ENCODE assay signal across 23 mouse cellular contexts in genomic region chr7:97208811-97209549, GRCm38 (mm10).
DNase-seq lines count a peak whose midpoint lies in the region; ATAC-seq lines count a peak whose summit lies in the region.
"Had no signal": no experiment of that assay in that cellular context is flagged by ENCODE, and none has a peak within 500 bp of the region (broad histone marks: within the 10 kb centered on the region; RNA-seq: fewer than 3 reads in every experiment).

No protein-coding gene starts in this region.

- no peak for DNase-seq in heart, embryonic 10.5 days (ENCODE audit: low spot score)
- DNase-seq in heart, postnatal 36 days, result no peak
- DNase-seq in liver, embryonic 11.5 days (ENCODE audit: low spot score), result no peak
- no peak for DNase-seq in liver
- DNase-seq in liver, embryonic 13.5 days, result no peak
- no peak for DNase-seq in thymus, postnatal 14 days
- DNase-seq in forebrain, embryonic 14.5 days (ENCODE audit: low spot score), result no peak
- DNase-seq in forebrain, embryonic 11.5 days (ENCODE audit: low spot score), result no peak
- DNase-seq: B cell, adult 2 months; cerebellum, adult 9-10 months; embryo, embryonic 11 days; forebrain, postnatal 0 days; gastrocnemius, postnatal 36 days; kidney, postnatal 10 days; layer of hippocampus, postnatal 36 days; left cerebral cortex, postnatal 4 days; right cerebral cortex, adult 18-20 months; spleen, adult 18-20 months; thymus, postnatal 36 days had no signal

- intact Hi-C loops in heart, postnatal 36 days (cut with DNase I), result loop anchor here (5.0 kb wide), 1 partner anchor 127 kb away; the partner anchor contains the start of gene Gab2

- H3K27ac ChIP-seq in heart, embryonic 10.5 days, result peak overlapping the region; percentile 36; the same call in 1 of the 2 replicates
- peak overlapping the region; percentile 66 for H3K27ac ChIP-seq in liver, embryonic 11.5 days (ENCODE audit: low read depth, low read length)
- peak overlapping the region; percentile 88 for H3K27ac ChIP-seq in liver, embryonic 13.5 days
- H3K27ac ChIP-seq in forebrain, embryonic 14.5 days (ENCODE audit: low read depth, low read length), result no peak overlapping the region
- no peak overlapping the region for H3K27ac ChIP-seq in forebrain, embryonic 11.5 days (ENCODE audit: low read depth, low read length)
- H3K27ac ChIP-seq: hindbrain, embryonic 13.5 days; lung, embryonic 15.5 days; stomach, postnatal 0 days had no signal

- H3K9ac ChIP-seq in liver, embryonic 11.5 days (ENCODE audit: low read depth, low read length), result no peak overlapping the region
- peak overlapping the region; percentile 44 for H3K9ac ChIP-seq in liver, embryonic 13.5 days
- no peak overlapping the region for H3K9ac ChIP-seq in forebrain, embryonic 14.5 days (ENCODE audit: low read length)
- no peak overlapping the region for H3K9ac ChIP-seq in forebrain, embryonic 11.5 days (ENCODE audit: low read length)
- H3K9ac ChIP-seq: forebrain, postnatal 0 days; hindbrain, embryonic 13.5 days; lung, embryonic 15.5 days had no signal

- WGBS in heart, embryonic 10.5 days, result 63% methylated on average over 1 of the region's 1 CpGs
- 41% methylated on average over 1 of the region's 1 CpGs for WGBS in liver, embryonic 11.5 days
- 18% methylated on average over 1 of the region's 1 CpGs for WGBS in liver, embryonic 13.5 days (ENCODE audit: insufficient replicate concordance)
- 86% methylated on average over 1 of the region's 1 CpGs for WGBS in forebrain, embryonic 14.5 days
- WGBS in forebrain, embryonic 11.5 days, result 85% methylated on average over 1 of the region's 1 CpGs

- H3K9me3 ChIP-seq in heart, embryonic 10.5 days, result no peaks in the 10 kb centered on the region
- no peaks in the 10 kb centered on the region for H3K9me3 ChIP-seq in liver, embryonic 11.5 days (ENCODE audit: control insufficient read depth, low read length)
- H3K9me3 ChIP-seq in liver, embryonic 13.5 days (replicated peaks), result no peaks in the 10 kb centered on the region
- no peaks in the 10 kb centered on the region for H3K9me3 ChIP-seq in forebrain, embryonic 14.5 days (replicated peaks; ENCODE audit: control insufficient read depth, low read length)
- H3K9me3 ChIP-seq in forebrain, embryonic 11.5 days (ENCODE audit: control insufficient read depth, low read length), result no peaks in the 10 kb centered on the region
- H3K9me3 ChIP-seq: hindbrain, embryonic 13.5 days; lung, embryonic 15.5 days; megakaryocyte, embryonic 14.5 days had no signal

- H3K36me3 ChIP-seq in heart, embryonic 10.5 days, result no peaks in the 10 kb centered on the region
- no peaks in the 10 kb centered on the region for H3K36me3 ChIP-seq in liver, embryonic 11.5 days (ENCODE audit: control insufficient read depth, insufficient read depth, low read length)
- no peaks in the 10 kb centered on the region for H3K36me3 ChIP-seq in liver, embryonic 13.5 days
- H3K36me3 ChIP-seq in forebrain, embryonic 14.5 days (ENCODE audit: control insufficient read depth, insufficient read depth, low read length), result no peaks in the 10 kb centered on the region
- no peaks in the 10 kb centered on the region for H3K36me3 ChIP-seq in forebrain, embryonic 11.5 days (ENCODE audit: control insufficient read depth, insufficient read depth, low read length)
- H3K36me3 ChIP-seq: hindbrain, embryonic 13.5 days; lung, embryonic 15.5 days had no signal

- peaks cover 16% of the 10 kb centered on the region for H3K4me1 ChIP-seq in heart, embryonic 10.5 days
- H3K4me1 ChIP-seq in liver, embryonic 11.5 days (replicated peaks; ENCODE audit: control insufficient read depth, insufficient read depth, low read length), result peaks cover 18% of the 10 kb centered on the region
- H3K4me1 ChIP-seq in liver, embryonic 13.5 days (replicated peaks), result peaks cover 65% of the 10 kb centered on the region
- no peaks in the 10 kb centered on the region for H3K4me1 ChIP-seq in forebrain, embryonic 14.5 days (ENCODE audit: control insufficient read depth, insufficient read depth, low read length)
- no peaks in the 10 kb centered on the region for H3K4me1 ChIP-seq in forebrain, embryonic 11.5 days (replicated peaks; ENCODE audit: control insufficient read depth, insufficient read depth, low read length)
- H3K4me1 ChIP-seq: hindbrain, embryonic 13.5 days; lung, embryonic 15.5 days had no signal

- peak; percentile 78 for ATAC-seq in liver, embryonic 11.5 days (replicated peaks; ENCODE audit: low FRiP score)
- ATAC-seq in liver, embryonic 13.5 days (ENCODE audit: low read depth), result peak; percentile 77
- no peak for ATAC-seq in forebrain, embryonic 14.5 days
- no peak for ATAC-seq in forebrain, embryonic 11.5 days (replicated peaks; ENCODE audit: low FRiP score)
- ATAC-seq: forebrain, postnatal 0 days had no signal

- no peaks in the 10 kb centered on the region for H3K27me3 ChIP-seq in heart, embryonic 10.5 days (ENCODE audit: insufficient read depth, poor library complexity, severe bottlenecking)
- no peaks in the 10 kb centered on the region for H3K27me3 ChIP-seq in liver, embryonic 11.5 days (replicated peaks; ENCODE audit: control insufficient read depth, insufficient read depth, low read length)
- H3K27me3 ChIP-seq in liver, embryonic 13.5 days, result no peaks in the 10 kb centered on the region
- no peaks in the 10 kb centered on the region for H3K27me3 ChIP-seq in forebrain, embryonic 14.5 days (replicated peaks; ENCODE audit: control insufficient read depth, insufficient read depth, low read length)
- H3K27me3 ChIP-seq in forebrain, embryonic 11.5 days (ENCODE audit: control insufficient read depth, insufficient read depth, low read length), result no peaks in the 10 kb centered on the region
- H3K27me3 ChIP-seq: hindbrain, embryonic 13.5 days; lung, embryonic 15.5 days; megakaryocyte, embryonic 14.5 days had no signal

- no peak overlapping the region for H3K4me3 ChIP-seq in heart, embryonic 10.5 days
- H3K4me3 ChIP-seq in liver, embryonic 11.5 days (ENCODE audit: low read depth, low read length), result no peak overlapping the region
- H3K4me3 ChIP-seq in liver, embryonic 13.5 days (replicated peaks), result no peak overlapping the region
- no peak overlapping the region for H3K4me3 ChIP-seq in forebrain, embryonic 14.5 days (ENCODE audit: low read depth, low read length)
- no peak overlapping the region for H3K4me3 ChIP-seq in forebrain, embryonic 11.5 days (ENCODE audit: low read depth, low read length)
- H3K4me3 ChIP-seq: hindbrain, embryonic 13.5 days; lung, embryonic 15.5 days; megakaryocyte, embryonic 14.5 days had no signal

- H3K4me2 ChIP-seq in liver, embryonic 11.5 days, result peak overlapping the region; percentile 26
- H3K4me2 ChIP-seq in liver, embryonic 13.5 days, result peak overlapping the region; percentile 46
- no peak overlapping the region for H3K4me2 ChIP-seq in forebrain, embryonic 14.5 days (ENCODE audit: low read length)
- H3K4me2 ChIP-seq in forebrain, embryonic 11.5 days (ENCODE audit: low read depth, low read length, severe bottlenecking), result no peak overlapping the region
- H3K4me2 ChIP-seq: hindbrain, embryonic 13.5 days; lung, embryonic 15.5 days had no signal

Comparison
In these comparisons a context has a peak if more than half of its experiments do, and no peak if none do; other contexts are left out.
1. H3K27ac ChIP-seq: peak in heart, embryonic 10.5 days (single experiment), liver, embryonic 11.5 days (single experiment) and liver, embryonic 13.5 days (single experiment); none in forebrain, embryonic 14.5 days (single experiment) and forebrain, embryonic 11.5 days (single experiment).
2. ATAC-seq: peak in liver, embryonic 11.5 days (single experiment) and liver, embryonic 13.5 days (single experiment); none in forebrain, embryonic 14.5 days (single experiment) and forebrain, embryonic 11.5 days (single experiment).
3. H3K4me2 ChIP-seq: peak in liver, embryonic 11.5 days (single experiment) and liver, embryonic 13.5 days (single experiment); none in forebrain, embryonic 14.5 days (single experiment) and forebrain, embryonic 11.5 days (single experiment).